Mouse (Mus musculus) intestine, embryonic 15.5 days (tissue): ENCODE measurements around the gene Ttc28. TPM values are rescaled to one million over a fixed set of nuclear protein-coding genes. Genes with fewer than 3 reads are reported as not detected.
"Not testable (repeated sequence)": the region's sequence is repeated elsewhere in the genome, so short reads cannot be mapped to it uniquely, and the experiment has no call there.

Experiments used
- ATAC-seq: fragments of 200-750 bp; cut with Nextera tagmentation; 2 replicates; pipeline ENCODE4 v1.8.0; 2017; ENCODE audit warnings: moderate TSS enrichment, moderate library complexity
- H3K27ac ChIP-seq: fragments of 300-500 bp; sonication (generic); 2 replicates; pipeline ENCODE4 v1.5.1; 2015; ENCODE audit warnings: mild to moderate bottlenecking, inconsistent platforms
- H3K27me3 ChIP-seq: fragments of 300-500 bp; sonication (generic); replicated peaks from 2 replicates; pipeline ENCODE4 v1.6.1; 2015; ENCODE audit warnings: inconsistent platforms
- H3K36me3 ChIP-seq: fragments of 300-500 bp; sonication (generic); 2 replicates; pipeline ENCODE4 v1.6.1; 2015; ENCODE audit warnings: inconsistent platforms
- H3K4me1 ChIP-seq: fragments of 300-500 bp; sonication (generic); replicated peaks from 2 replicates; pipeline ENCODE4 v1.6.1; 2015; ENCODE audit warnings: inconsistent platforms
- H3K4me2 ChIP-seq: fragments of 300-500 bp; sonication (generic); replicated peaks from 2 replicates; pipeline ENCODE4 v1.6.1; 2015; ENCODE audit warnings: mild to moderate bottlenecking, inconsistent platforms
- H3K4me3 ChIP-seq: fragments of 300-500 bp; sonication (generic); replicated peaks from 2 replicates; pipeline ENCODE4 v1.5.1; 2015; ENCODE audit warnings: inconsistent platforms
- H3K9ac ChIP-seq: fragments of 300-500 bp; sonication (generic); 2 replicates; pipeline ENCODE4 v1.6.1; 2015; ENCODE audit warnings: inconsistent platforms
- H3K9me3 ChIP-seq: fragments of 300-500 bp; sonication (generic); 2 replicates; pipeline ENCODE4 v1.6.1; 2016; ENCODE audit warnings: inconsistent platforms
- whole genome bisulfite sequencing: fragments of 180-500 bp; shearing (Covaris S2); methylation state at CpG from one replicate; pipeline ENCODE4 v1.1.7; 2015; 5-methylcytosine and 5-hydroxymethylcytosine counted together
- polyA plus RNA-seq: library from polyadenylated mRNA; unstranded; fragments of >200 nt; fragmentation: Nextera tagmentation; extraction: Ambion mirVana; gene quantifications from 2 replicates; pipeline ENCODE4 v1.2.1, GENCODE M21; 2015

The Ttc28 gene
- 6.9 and 8.0 TPM in 2 replicates for polyA plus RNA-seq

GRCm38 (mm10) chr5:110879584-110880374, at the start of gene Ttc28:
Gene Ttc28 (plus strand): TSS chr5:110879803.
- Histone ChIP-seq H3K4me3 (peak within 1 kb of the TSS; percentile 79), H3K4me2 (peak within 1 kb of the TSS; percentile 89), H3K9me3 (no peaks in the 10 kb centered on the region), H3K4me1 (peaks cover 10% of the 10 kb centered on the region; the same call in 1 of the 2 replicates), H3K27ac (peak within 1 kb of the TSS; percentile 68), H3K27me3 (no peaks in the 10 kb centered on the region), H3K36me3 (no peaks in the 10 kb centered on the region), H3K9ac (peak within 1 kb of the TSS; percentile 72)
- ATAC-seq = peak; percentile 94
- 1% methylated on average over 94 of the region's 101 CpGs for WGBS

DNA sequence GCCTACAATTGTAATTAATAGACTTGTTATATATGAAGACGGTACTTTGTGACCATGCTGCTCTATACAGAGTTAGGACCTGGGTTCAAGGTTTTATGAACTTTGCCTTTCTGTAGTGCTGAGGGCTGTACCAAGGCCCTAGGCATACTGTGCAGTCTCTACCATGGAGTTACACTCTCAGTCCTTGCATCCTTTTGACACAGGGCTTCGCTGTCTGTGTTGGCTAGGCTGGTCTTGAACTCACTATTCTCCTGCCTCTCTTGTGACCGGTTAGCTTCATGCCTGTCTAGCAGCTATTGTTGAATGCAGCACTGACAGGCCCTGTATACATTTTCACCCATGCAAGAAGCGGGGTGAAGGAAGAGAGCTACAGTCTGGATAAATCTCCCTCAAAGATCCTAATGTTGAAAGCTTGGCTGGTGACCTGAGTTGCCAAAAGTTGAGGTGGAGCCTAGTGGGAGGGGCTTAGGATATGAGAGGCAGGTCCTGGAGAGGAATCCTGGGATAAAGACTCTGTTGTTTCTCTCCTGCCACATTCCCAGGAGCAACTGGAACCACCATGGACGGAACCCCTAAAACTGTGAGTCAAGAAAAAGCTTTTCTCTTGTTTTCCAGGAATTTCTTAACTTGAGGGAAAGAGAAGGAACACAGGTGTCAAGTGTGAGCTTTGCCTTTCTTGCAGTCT, 48.4 kb upstream of the Ttc28 start:
- Histone ChIP-seq H3K4me1 (no peaks in the 10 kb centered on the region), H3K9me3 (no peaks in the 10 kb centered on the region), H3K36me3 (no peaks in the 10 kb centered on the region), H3K27me3 (no peaks in the 10 kb centered on the region), H3K4me3 (no peak overlapping the region), H3K9ac (no peak overlapping the region), H3K4me2 (no peak overlapping the region), H3K27ac (no peak overlapping the region)
- no peak for ATAC-seq
- WGBS = 92% methylated on average over 5 of the region's 5 CpGs

DNA sequence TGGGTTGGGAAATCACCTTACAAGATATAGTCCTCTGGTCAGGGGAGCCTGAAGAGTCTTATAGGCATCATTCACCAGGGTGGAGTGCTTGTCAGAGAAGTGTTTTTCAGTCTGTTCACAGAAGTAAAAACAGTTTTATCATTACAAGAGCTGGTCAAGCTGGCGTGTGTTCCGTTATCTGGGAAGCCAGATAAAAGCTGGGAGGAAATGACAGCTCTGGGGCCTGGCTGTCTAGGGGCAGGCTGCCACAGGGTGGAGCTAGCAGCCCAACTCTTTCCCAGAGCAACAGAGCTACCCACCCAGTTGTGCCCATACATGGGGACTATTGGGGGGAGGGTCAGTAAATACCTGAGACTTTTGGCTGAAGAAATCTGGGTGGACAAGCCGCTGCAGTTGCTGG, 43.6 kb upstream of the Ttc28 start:
- H3K36me3 ChIP-seq = no peaks in the 10 kb centered on the region
- no peak overlapping the region for H3K9ac ChIP-seq
- no peaks in the 10 kb centered on the region for H3K27me3 ChIP-seq
- no peak; the same call in 1 of the 2 replicates for ATAC-seq
- no peak overlapping the region for H3K4me3 ChIP-seq
- WGBS = 14% methylated on average over 3 of the region's 3 CpGs
- peaks cover 10% of the 10 kb centered on the region for H3K4me1 ChIP-seq
- H3K9me3 ChIP-seq = no peaks in the 10 kb centered on the region
- no peak overlapping the region for H3K27ac ChIP-seq
- H3K4me2 ChIP-seq = no peak overlapping the region

DNA sequence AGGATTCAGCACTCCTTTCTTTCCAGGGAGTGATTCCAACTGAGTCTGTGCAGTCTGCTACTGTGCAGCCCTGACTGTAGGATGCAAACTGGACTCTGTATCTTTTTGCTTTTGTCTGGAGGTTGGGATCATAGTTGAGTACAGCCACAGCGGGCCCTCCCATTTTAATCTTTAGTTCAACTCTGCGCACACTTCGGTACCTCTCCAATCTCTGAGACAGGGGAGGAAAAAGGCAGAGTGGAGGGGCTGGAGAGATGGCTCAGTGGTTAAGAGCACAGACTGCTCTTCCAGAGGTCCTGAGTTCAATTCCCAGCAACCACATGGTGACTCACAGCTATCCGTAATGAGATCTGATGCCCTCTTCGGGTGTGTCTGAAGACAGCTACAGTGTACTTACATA, 41.6 kb upstream of the Ttc28 start:
- not testable (repeated sequence) for H3K36me3 ChIP-seq, H3K27me3 ChIP-seq, ATAC-seq, H3K9me3 ChIP-seq, H3K4me1 ChIP-seq, H3K9ac ChIP-seq, H3K4me3 ChIP-seq, H3K4me2 ChIP-seq, H3K27ac ChIP-seq
- 89% methylated on average over 5 of the region's 5 CpGs for WGBS

GRCm38 (mm10) chr5:110839038-110839677, 40.4 kb upstream of the Ttc28 start:
- peak overlapping the region; percentile 66 for H3K4me3 ChIP-seq
- H3K27me3 ChIP-seq = no peaks in the 10 kb centered on the region
- peaks cover 5% of the 10 kb centered on the region; the same call in 1 of the 2 replicates for H3K36me3 ChIP-seq
- H3K4me1 ChIP-seq = peaks cover 10% of the 10 kb centered on the region
- WGBS = 4% methylated on average over 28 of the region's 28 CpGs
- peak overlapping the region; percentile 82 for H3K27ac ChIP-seq
- H3K9me3 ChIP-seq = no peaks in the 10 kb centered on the region
- peak overlapping the region; percentile 70 for H3K9ac ChIP-seq
- peak; percentile 75 for ATAC-seq
- peak overlapping the region; percentile 87 for H3K4me2 ChIP-seq

GRCm38 (mm10) chr5:110839678-110840365, 39.8 kb upstream of the Ttc28 start, which contains the start of the genes Hscb and Chek2:
Gene Hscb (minus strand): TSS chr5:110839777.
Gene Chek2 (plus strand): TSS chr5:110839979.
- no peaks in the 10 kb centered on the region for H3K27me3 ChIP-seq
- peak; percentile 97 for ATAC-seq
- H3K9me3 ChIP-seq = no peaks in the 10 kb centered on the region
- H3K36me3 ChIP-seq = peaks cover 9% of the 10 kb centered on the region
- H3K4me2 ChIP-seq = peak within 1 kb of the TSS; percentile 87
- peak within 1 kb of the TSS; percentile 84 for H3K27ac ChIP-seq
- peaks cover 10% of the 10 kb centered on the region for H3K4me1 ChIP-seq
- H3K9ac ChIP-seq = peak within 1 kb of the TSS; percentile 70
- H3K4me3 ChIP-seq = peak within 1 kb of the TSS; percentile 66
- WGBS = under 1% methylated on average over 41 of the region's 41 CpGs

DNA sequence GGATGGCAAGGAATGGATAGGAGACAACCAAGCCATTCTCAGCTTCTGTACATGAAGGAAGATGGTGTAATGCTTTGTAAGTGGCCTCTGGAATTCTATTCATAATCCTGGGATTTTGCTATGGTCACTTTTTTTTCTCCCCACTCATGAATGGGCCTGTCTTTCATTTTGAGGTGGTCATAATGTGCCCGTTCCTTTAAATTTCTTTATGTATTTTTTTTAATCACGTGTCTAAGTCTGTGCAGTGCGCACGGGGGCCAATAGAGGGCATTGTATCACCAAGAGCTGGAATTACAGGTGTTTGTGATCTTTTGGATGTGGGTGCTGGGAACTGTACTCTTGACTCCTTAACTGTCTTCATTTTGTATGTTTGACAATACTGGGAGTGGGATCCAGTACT, 39.1 kb upstream of the Ttc28 start:
- 14% methylated on average over 4 of the region's 4 CpGs for WGBS
- peak overlapping the region; percentile 87 for H3K4me2 ChIP-seq

GRCm38 (mm10) chr5:110841046-110841862, 38.3 kb upstream of the Ttc28 start:
- no peaks in the 10 kb centered on the region for H3K9me3 ChIP-seq
- H3K36me3 ChIP-seq = peaks cover 9% of the 10 kb centered on the region
- no peak overlapping the region for H3K27ac ChIP-seq
- peaks cover 10% of the 10 kb centered on the region for H3K4me1 ChIP-seq
- ATAC-seq = no peak
- 94% methylated on average over 14 of the region's 14 CpGs for WGBS
- no peak overlapping the region for H3K9ac ChIP-seq
- H3K27me3 ChIP-seq = no peaks in the 10 kb centered on the region
- H3K4me3 ChIP-seq = peak overlapping the region; percentile 66; the same call in 1 of the 2 replicates
- peak overlapping the region; percentile 87; the same call in 1 of the 2 replicates for H3K4me2 ChIP-seq

More for the DNA sequence above, 39.1 kb upstream of the Ttc28 start:
- Histone ChIP-seq H3K36me3 (peaks cover 9% of the 10 kb centered on the region), H3K4me1 (peaks cover 10% of the 10 kb centered on the region), H3K9ac (peak overlapping the region; percentile 56), H3K9me3 (no peaks in the 10 kb centered on the region), H3K27me3 (no peaks in the 10 kb centered on the region), H3K27ac (peak overlapping the region; percentile 84), H3K4me3 (peak overlapping the region; percentile 66)
- ATAC-seq = no peak

DNA sequence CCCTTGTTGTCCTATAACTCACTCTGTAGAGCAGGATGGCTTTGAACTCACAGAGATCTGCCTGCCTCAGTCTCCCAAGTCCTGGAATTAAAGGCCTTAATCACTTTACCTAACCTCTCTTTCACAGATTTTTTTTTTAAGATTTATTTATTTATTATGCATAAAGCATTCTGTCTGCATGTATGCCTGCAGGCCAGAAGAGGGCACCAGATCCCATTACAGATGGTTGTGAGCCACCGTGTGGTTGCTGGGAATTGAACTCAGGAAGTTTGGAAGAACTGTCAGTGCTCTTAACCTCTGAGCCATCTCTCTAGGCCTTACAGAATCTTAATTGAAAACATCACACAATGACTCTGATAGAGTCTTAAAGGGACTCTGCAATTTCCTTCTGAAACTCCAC, 26.6 kb upstream of the Ttc28 start:
- H3K9ac ChIP-seq = no peak overlapping the region
- no peak overlapping the region for H3K4me3 ChIP-seq
- no peak overlapping the region for H3K4me2 ChIP-seq
- peaks cover 4% of the 10 kb centered on the region; the same call in 1 of the 2 replicates for H3K36me3 ChIP-seq
- no peaks in the 10 kb centered on the region for H3K27me3 ChIP-seq
- WGBS = 79% methylated on average over 1 of the region's 1 CpGs
- no peak overlapping the region for H3K27ac ChIP-seq
- no peaks in the 10 kb centered on the region for H3K9me3 ChIP-seq
- ATAC-seq = no peak
- H3K4me1 ChIP-seq = no peaks in the 10 kb centered on the region

DNA sequence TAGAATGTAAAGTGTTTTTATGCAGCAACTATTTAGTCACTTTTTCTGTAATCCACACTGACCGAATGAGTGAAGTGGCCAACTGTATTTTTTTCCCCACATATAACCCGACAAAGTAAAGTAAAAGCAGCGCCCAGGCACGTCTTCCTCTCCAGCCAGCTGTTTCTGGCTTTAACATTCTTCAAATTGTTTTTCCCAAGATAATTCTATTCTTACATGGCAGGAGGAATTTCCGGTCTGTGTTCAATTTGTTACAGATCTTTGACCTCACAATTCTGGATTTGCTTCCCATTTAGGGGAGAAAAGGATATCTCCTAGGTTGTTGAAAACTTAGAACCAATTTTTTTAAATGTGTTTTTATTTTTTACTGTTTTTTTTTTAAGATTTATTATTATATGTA, 22.5 kb upstream of the Ttc28 start:
- Histone ChIP-seq H3K36me3 (no peaks in the 10 kb centered on the region; the same call in 1 of the 2 replicates), H3K9me3 (no peaks in the 10 kb centered on the region), H3K4me3 (no peak overlapping the region), H3K27me3 (no peaks in the 10 kb centered on the region), H3K4me2 (no peak overlapping the region), H3K27ac (no peak overlapping the region; the same call in 1 of the 2 replicates), H3K9ac (no peak overlapping the region), H3K4me1 (no peaks in the 10 kb centered on the region)
- 47% methylated on average over 5 of the region's 5 CpGs for WGBS
- ATAC-seq = no peak
